Mouse (Mus musculus): ENCODE measurements around the gene Sapcd1.

DNA sequence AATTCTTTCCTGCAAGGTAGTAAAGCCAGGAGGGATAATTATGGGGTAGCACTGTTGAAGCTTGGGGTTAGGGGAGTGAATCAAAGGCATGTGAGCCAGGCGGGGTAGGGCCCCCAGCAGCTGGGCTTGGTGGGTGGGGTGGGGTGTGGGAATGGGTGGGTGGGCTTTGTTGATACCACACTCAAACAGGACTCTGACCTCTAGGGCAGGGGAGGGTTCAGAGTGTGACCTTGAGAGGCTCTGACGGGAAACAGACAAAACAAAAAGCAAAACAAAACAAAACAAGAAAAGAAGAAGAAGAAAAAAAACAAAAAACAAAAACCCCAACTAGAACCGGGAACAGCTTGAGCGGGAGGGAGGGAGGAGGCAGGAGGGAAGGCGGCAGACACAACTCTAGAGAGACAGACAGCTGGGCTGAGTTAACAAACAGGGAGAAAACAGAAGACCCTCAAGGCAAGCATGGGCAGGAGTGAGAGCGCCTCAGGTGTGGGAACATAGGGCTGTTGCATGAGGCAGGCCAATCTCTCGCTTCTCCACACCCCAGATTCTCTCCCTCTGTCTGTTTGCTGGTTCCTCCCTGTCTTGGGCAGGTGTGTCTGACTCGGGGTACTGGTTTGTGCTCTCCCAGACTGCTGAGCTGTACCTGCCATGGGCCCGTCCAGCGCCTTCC lies 48.8 kb upstream of the Sapcd1 start, which contains the start of gene Ly6g6e:
- no peak for TF ChIP-seq CTCF (IDR thresholded peaks at IDR 0.05; ENCODE audit: low read depth)
- no peak for TF ChIP-seq EP300 (IDR thresholded peaks at IDR 0.05; ENCODE audit: low read depth)

Measured in liver, postnatal 0 days (tissue).